Mouse (Mus musculus) heart, postnatal 25 days (tissue): Measurements from ENCODE around the gene Fev. TPM values are rescaled to one million over a fixed set of nuclear protein-coding genes. Genes with fewer than 3 reads are reported as not detected.

ENCODE experiments used
- DNase-seq: peaks from one replicate; pipeline ENCODE4 v3.0.0; 2022; ENCODE audit warnings: low spot score
- intact Hi-C: fragments of 180-260 bp; cut with DNase I; formaldehyde crosslinking; loops from one replicate; pipeline ENCODE4 v1.15.1; 2025
- total RNA-seq, 2 experiments: library from RNA; stranded (reverse); gene quantifications; 2 replicates each; pipeline ENCODE4 v1.2.3; 2021

The Fev gene
- total RNA-seq, 2 experiments from 2014 or later: not detected

- intact Hi-C loops: loop anchor here (5.0 kb wide), 1 partner anchor 134 kb away; no protein-coding TSS in a partner anchor
- no peak for DNase-seq
Observed at GRCm38 (mm10) chr1:74882828-74883227, 2.4 kb downstream of the Fev start.

DNA sequence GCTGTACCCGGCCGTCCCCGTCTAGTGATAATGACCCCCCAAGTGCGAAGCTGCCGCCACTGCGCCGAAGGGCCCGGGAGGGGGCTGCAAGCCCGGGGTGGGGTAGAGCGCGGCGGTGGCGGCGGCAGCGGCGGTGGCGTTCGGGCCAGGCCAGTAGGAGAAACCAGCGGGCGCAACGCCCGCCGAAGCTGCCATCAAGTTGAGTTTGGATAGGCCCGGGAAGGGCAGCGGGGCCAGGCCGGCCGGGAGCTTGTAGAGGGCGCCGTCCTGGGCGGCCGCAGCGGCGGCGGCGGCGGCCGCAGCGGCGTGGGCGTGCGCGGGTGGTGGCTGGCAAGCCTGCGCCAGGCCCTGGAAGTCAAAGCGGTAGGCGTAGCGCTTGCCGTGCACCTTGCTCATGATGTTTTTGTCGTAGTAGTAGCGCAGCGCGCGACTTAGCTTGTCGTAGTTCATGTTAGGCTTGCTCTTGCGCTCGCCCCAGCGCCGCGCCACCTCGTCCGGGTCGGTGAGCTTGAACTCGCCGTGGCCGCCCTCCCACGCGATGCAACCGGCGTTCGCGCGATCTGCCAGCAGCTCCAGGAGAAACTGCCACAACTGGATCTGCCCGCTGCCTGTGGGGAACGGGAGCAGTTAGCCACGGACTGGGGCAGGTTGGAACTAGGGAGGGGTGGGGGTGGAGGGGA is 3.0 kb downstream of the Fev start:
- intact Hi-C loops: loop anchor here (5.0 kb wide), 1 partner anchor 135 kb away; no protein-coding TSS in a partner anchor
- no peak for DNase-seq

DNA sequence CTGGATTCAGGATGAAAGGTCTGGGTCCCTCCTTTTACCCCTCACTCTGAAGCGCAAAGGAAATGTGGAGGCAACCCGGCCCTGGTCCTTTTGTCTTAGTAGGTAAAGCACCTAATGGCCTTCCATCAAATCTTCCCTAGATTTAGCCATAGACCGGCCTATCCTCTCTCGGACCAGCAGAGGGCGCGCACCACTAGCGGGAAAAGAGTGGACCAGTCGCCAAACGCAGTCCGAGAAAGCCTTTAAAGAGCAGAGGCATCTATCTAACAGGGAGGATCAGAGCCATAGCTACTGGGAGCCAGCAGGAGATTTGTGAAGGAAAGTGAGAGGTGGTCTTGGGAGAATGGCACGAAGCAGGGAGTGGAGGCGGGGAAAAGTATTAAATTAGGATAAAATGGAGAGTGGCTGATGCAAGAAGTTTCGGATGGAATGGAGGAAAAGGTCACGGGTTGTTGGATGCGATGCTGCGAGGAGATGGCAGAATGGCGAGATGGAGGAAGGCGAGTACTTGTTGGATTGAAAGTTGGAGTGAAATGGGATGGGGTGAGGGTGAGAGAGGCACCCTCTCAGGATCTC is 4.3 kb downstream of the Fev start:
- intact Hi-C loops: loop anchor here (2.0 to 5.0 kb wide), 2 partner anchors 20 to 136 kb away; no protein-coding TSS in a partner anchor
- no peak for DNase-seq

DNA sequence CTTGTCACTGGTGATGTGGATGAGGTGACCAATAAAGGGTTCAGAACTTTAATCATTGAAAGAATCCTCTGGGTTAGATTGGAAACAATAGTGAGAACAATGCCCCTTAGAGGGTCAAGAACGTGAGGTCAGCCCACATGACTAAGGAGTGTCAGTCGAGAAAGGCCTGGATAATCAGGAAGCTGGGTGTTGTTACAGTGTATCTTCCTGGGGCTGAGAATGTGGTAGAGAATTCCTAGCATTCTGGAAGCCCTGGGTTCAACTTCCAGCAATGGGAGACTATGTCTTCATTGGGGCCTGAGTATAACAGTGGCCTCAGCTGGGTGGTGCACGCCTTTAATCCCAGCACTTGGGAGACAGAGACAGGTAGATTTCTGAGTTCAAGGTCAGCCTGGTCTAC is 8.0 kb downstream of the Fev start:
- DNase-seq: no peak
- intact Hi-C loops: no loop called here

DNA sequence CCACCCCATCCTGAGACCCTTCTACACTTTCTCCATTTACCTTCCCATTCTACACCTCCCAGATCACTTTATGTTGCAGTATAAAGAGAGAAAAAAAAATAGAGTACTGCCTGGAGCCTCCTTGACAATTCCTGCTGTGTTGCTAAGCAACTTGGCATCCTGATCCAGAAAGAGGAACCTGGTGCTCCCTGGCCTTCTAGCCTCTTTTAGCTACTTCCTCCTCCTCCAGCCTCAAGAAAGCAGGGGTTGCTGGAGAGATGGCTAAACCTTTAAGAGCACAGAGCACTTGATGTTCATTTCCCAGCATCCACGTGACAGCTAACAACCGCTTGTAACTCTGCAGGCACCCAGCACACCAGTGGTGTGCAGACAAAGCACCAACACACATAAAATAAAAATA is 13.0 kb downstream of the Fev start:
- intact Hi-C loops: no loop called here
- no peak for DNase-seq

DNA sequence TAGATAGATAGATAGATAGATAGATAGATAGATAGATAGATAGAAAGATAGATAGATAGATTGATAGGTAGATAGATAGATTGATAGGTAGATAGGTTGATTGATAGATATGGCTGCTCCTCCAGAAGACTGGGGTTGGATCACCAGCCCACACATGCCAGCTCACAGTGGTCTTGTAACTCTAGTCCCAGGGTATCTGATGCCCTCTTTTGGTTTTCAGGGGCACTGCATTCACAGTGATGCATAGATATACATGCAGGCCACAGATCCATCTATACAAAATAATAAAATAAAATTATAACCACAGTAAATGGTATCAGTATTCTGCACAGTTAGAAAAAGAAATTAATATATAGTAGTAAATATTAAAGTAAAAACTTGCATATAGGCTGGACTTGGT is 23.4 kb downstream of the Fev start:
- intact Hi-C loops: no loop called here
- no peak for DNase-seq

DNA sequence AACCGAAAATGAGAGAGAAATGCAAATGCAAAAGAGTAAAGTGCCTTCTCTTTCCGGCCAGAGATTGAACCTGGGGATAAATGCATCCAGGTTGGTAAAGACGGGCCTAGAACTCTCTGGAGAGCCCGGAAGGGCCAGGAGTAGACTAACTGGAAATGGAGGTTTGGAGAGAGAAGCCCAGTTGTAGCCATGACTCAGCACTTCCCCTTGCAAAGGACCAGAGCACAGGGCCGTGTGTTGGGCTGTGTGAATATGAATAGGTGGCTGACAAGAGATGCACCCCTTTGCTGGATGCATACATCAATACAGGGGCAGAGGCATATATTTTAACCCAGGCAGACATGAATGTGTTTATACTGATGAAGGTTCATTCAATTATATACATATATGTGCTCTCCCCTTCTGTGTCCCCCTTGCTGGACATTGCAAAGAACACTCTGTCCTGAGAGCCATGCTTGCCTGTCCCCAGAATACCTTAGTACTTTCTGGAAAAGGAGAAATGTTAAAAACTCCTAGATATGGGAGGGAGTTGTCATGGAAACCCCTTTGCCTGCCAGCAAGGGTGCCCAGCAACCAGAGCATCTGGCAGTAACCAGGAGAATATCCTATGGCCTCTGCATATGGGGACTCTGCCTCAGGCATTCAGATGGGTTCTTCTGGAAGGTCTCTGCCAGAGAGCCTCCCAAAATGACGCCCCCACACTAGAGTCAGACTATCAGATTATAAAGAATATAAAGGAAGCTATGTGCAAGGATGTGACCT is 25.8 kb downstream of the Fev start:
- DNase-seq: no peak
- intact Hi-C loops: no loop called here

DNA sequence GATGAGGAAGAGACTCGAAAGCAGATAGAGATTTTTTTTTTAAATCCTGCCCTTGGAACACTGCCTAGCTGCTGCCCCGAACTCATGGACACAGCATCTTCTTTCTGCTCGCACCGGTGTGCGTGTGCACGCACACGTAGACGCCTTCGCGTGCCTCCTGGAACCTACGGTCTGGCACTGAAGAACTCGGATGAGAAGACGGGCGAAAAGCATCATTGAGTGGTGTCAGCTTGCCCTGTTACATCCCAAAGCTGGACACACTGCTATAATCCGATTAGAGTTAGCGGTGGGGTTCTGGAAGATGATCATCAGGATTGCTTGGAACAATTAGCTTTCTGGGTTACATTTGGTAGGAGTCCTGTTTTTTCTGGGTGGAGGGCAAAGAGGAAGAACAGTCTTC is 26.4 kb downstream of the Fev start:
- no peak for DNase-seq
- intact Hi-C loops: no loop called here

DNA sequence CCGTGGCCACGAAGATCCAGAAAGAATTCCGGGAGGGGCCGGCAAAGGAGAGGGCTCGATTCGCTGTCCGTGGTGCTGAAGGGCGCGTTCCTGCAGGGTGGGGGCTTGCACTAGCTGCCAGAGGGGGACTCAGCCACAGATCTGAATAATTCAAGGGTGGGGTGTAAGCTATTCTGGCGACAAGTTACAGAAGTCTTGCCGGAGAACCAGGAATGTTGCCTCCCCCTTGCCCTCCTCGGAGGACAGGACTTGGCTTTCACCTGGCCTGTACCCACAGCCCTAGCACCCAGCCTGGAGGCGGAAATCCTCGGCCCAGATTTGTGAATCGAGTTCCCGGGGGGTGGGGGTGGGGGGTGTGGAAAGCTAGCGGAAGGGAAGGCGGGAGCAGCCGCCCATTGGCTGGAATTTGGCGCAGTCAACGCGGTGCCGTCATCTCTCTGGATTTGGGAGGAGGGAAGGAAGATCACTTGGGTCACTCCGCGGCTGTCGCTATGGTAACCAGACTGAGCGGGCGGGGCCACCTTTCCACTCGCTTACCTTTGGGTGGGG is 27.0 kb downstream of the Fev start:
- no peak for DNase-seq
- intact Hi-C loops: no loop called here

DNA sequence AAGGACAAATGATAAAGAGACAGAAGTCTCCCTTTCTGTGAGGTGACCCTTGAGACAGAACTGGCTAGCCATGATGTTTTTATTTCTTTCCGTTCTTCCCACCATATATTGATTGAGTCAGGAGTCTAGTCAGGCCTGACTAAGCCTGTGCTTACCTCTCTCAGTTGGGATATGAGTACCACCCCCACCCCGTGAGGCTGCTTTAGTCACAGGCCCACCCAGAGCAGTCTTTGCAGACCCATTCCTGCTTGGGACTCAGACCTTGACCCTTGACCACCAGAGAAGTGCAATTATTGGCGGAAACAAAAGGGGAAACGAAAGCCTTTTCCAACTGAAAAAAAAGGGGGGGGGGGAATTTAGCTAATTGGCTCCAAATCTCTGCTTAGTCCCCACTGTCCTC is 27.5 kb downstream of the Fev start:
- intact Hi-C loops: no loop called here
- no peak for DNase-seq

DNA sequence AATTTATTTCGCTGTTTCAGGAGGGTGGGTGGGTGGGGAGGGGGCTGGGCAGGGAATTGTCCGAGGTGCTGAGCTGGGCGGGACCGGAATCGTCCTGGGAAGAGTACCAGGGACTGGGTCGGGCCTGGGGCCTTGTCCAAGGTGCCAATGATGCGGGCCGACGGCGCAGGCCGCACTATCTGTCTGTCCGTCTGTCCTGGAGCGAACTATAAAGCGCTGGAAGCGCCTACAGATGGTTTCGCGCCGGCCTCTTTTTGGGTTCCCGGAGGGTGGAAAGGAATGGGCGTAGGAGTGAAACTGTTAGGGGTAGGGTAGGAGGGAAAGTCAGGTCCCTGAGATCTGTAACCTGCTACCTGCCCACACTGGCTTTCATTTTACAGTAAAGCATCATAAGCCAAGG is 28.0 kb downstream of the Fev start:
- intact Hi-C loops: no loop called here
- no peak for DNase-seq

DNA sequence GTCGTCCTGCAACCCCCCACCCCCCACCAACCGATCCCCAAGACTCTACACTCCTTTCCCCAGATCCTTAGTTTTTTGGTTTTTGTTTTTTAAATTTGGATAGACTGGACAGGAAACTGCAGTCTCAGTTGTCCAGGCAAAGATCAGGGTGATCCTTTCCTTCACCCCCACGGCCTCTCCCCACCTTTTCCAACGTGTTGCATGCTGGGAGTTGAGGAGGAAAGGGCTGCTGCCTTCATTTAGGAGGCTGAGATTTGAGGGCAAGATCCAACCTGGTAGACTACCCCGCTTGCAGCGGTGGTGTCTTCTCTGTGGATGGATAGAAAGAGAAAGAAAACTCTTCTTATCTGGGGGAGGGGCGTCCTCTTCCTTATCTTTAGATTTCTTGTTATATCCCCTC is 28.4 kb downstream of the Fev start:
- DNase-seq: no peak
- intact Hi-C loops: no loop called here

DNA sequence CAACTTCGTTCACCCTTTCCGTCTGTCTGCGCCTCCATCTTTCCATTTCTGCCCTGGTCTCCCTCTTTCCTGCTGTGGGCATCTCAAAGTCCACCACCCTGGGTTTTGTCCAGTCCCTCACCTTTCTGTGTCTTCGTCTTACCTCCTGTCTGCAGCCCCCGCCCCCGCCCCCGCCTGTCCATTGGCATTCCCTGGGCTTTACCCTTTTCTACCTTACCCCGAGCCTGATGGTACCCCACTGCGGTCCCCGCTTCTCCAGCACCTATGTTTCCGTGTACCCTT is 28.8 kb downstream of the Fev start:
- no peak for DNase-seq
- intact Hi-C loops: no loop called here

DNA sequence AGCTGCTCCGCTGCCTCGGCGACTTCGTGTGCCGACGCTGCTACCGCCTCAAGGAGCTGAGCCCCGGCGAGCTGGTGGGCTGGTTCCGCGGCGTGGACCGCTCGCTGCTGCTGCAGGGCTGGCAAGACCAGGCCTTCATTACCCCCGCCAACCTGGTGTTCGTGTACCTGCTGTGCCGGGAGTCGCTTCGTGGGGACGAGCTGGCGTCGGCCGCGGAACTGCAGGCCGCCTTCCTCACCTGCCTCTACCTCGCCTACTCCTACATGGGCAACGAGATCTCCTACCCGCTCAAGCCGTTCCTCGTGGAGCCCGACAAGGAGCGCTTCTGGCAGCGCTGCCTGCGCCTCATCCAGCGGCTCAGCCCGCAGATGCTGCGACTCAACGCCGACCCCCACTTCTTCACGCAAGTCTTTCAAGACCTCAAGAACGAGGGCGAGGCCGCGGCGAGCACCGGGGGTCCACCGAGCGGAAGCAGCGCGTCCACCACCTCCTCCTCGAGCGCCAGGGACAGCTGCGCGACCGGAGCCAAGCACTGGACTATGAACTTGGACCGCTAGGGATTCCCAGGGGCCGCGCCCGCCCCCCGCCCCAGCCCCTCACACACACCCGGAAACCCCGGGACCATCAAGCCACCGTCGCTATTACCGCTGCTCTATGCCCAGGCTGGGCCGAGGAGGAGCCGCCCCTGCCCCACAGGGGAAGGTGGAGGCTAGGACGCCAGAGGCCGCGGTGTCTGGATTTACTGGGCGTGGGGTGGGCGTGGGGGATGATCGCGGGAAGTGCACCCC is 29.4 kb downstream of the Fev start:
- DNase-seq: no peak
- intact Hi-C loops: no loop called here

DNA sequence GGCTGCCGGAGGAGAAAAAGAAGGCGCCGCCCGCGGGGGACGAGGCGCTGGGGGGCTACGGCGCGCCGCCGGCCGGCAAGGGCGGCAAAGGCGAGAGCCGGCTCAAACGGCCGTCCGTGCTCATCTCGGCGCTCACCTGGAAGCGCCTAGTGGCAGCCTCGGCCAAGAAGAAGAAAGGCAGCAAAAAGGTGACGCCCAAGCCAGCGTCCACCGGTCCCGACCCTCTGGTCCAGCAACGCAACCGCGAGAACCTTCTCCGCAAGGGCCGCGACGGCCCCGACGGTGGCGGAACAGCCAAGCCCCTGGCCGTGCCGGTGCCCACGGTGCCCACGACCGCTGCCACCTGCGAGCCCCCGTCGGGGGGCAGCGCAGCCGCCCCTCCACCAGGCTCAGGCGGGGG is 30.1 kb downstream of the Fev start:
- intact Hi-C loops: no loop called here
- DNase-seq: no peak

- DNase-seq: peak; percentile 56
- intact Hi-C loops: no loop called here
Observed at GRCm38 (mm10) chr1:74854306-74855056, 30.7 kb downstream of the Fev start, which contains the start of gene Cdk5r2. Cdk5r2 (plus strand) TSS chr1:74854934.

GRCm38 (mm10) chr1:74851001-74851775 is 34.0 kb downstream of the Fev start:
- no peak for DNase-seq
- intact Hi-C loops: no loop called here

DNA sequence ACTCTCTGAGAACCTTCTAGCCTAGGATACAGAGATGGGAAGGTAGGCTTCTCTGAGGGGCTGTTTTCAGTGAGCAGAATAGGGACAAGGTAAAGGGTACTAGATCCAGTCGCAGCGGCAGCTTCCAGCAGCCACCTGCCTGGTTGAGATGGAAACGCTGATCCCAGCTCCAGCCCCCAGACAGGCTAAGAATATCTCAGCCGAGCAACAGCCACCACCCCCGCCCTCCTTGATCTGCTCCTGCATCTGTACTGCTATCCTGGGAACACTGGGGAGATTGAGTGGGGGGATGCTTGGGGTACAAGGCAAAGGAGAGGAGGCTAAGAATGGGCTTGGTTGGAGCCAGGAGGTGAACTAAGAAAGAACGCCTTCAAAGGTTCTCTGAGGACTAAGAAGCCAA is 35.0 kb downstream of the Fev start:
- no peak for DNase-seq
- intact Hi-C loops: no loop called here

- DNase-seq: no peak
- intact Hi-C loops: no loop called here
Observed at GRCm38 (mm10) chr1:74848946-74849345, 36.3 kb downstream of the Fev start.
